Mouse (Mus musculus): ENCODE measurements around the gene Slc26a8. TPM values are rescaled to one million over a fixed set of nuclear protein-coding genes. Genes with fewer than 3 reads are reported as not detected.
A peak's percentile ranks its signal among the peaks of the same experiment; 100 is the strongest.

Slc26a8 gene
- polyA plus RNA-seq, 1 experiment from 2014 or later = 0.90 TPM

DNA sequence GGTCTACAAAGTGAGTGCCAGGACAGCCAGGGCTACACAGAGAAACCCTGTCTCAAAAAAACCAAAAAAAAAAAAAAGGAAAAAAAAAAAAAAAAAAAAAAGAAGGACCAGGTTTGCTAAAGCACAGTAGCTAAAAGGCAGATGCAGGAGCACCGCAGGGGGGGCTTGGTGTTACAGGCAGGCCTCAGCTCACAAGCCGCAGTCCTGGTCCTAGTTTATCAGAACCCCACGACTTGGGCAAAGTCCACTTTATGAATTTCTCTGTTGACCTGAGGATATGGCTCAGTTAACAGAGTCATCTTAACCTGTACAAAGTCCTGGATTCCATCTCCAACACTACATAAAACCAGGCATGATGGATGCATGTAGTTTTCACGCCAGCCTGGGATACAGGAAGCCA lies 74.7 kb downstream of the Slc26a8 start:
- Histone ChIP-seq H3K27ac (replicated peaks; ENCODE audit: low read depth, low read length) (no peak overlapping the region), H3K4me1 (ENCODE audit: control insufficient read depth, insufficient read depth, low read length) (no peaks in the 10 kb centered on the region), H3K9me3 (ENCODE audit: control insufficient read depth, low read length) (no peaks in the 10 kb centered on the region), H3K4me3 (ENCODE audit: low read depth, low read length) (no peak overlapping the region), H3K36me3 (ENCODE audit: control insufficient read depth, insufficient read depth, low read length) (peaks cover 31% of the 10 kb centered on the region), H3K27me3 (replicated peaks; ENCODE audit: control insufficient read depth, insufficient read depth, low read length) (no peaks in the 10 kb centered on the region), H3K4me2 (ENCODE audit: low read depth, low read length) (no peak overlapping the region), H3K9ac (ENCODE audit: low read depth, low read length) (no peak overlapping the region)
- DNase-seq (ENCODE audit: low spot score) (no peak), ATAC-seq (ENCODE audit: low read depth) (no peak)
- WGBS = 94% methylated on average over 4 of the region's 4 CpGs

DNA sequence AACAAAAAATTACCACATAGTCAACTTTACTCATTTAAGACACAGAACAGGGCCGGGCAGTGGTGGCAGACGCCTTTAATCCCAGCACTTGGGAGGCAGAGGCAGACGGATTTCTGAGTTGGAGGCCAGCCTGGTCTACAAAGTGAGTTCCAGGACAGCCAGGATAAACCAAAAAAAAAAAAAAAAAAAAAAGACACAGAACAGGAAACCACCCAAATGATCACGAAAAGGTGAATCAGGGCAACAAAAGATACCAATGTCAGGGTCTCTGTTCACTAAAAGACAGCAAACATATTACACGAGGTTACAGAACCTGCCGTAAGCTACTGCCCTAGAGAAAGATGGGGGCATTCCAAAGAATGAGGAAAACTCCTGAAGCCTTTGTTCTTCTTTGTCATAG lies 76.9 kb downstream of the Slc26a8 start:
- DNase-seq (ENCODE audit: low spot score) (no peak), ATAC-seq (ENCODE audit: low read depth) (no peak)
- WGBS = 83% methylated on average over 6 of the region's 6 CpGs
- H3K4me1 ChIP-seq (ENCODE audit: control insufficient read depth, insufficient read depth, low read length) = no peaks in the 10 kb centered on the region
- H3K27ac ChIP-seq (replicated peaks; ENCODE audit: low read depth, low read length) = no peak overlapping the region
- no peak overlapping the region for H3K4me2 ChIP-seq (ENCODE audit: low read depth, low read length)
- peaks cover 21% of the 10 kb centered on the region for H3K36me3 ChIP-seq (ENCODE audit: control insufficient read depth, insufficient read depth, low read length)
- H3K9ac ChIP-seq (ENCODE audit: low read depth, low read length) = no peak overlapping the region
- H3K27me3 ChIP-seq (replicated peaks; ENCODE audit: control insufficient read depth, insufficient read depth, low read length) = no peaks in the 10 kb centered on the region
- H3K9me3 ChIP-seq (ENCODE audit: control insufficient read depth, low read length) = no peaks in the 10 kb centered on the region
- no peak overlapping the region for H3K4me3 ChIP-seq (ENCODE audit: low read depth, low read length)

DNA sequence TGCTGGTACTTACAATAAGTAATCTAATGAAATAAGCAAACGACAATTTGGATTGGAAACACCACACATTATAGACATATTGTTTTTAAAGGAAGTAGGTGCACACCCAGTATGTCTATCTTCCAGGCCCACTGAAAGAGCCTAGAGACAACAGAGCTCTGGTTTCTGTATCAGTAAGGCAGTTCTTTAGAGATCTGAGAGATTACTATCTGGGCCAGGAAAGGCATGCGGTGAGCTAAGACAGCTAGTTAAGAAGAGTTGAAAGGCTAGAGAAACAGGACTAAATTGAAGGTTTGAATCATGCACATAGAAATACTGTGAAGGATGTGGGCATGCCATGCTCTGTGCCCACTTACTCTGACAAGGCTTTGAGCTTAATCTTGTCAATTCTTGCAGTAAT lies 77.4 kb downstream of the Slc26a8 start:
- Histone ChIP-seq H3K27ac (replicated peaks; ENCODE audit: low read depth, low read length) (no peak overlapping the region), H3K27me3 (replicated peaks; ENCODE audit: control insufficient read depth, insufficient read depth, low read length) (no peaks in the 10 kb centered on the region), H3K9ac (ENCODE audit: low read depth, low read length) (no peak overlapping the region), H3K36me3 (ENCODE audit: control insufficient read depth, insufficient read depth, low read length) (peaks cover 26% of the 10 kb centered on the region), H3K4me2 (ENCODE audit: low read depth, low read length) (no peak overlapping the region), H3K9me3 (ENCODE audit: control insufficient read depth, low read length) (no peaks in the 10 kb centered on the region), H3K4me3 (ENCODE audit: low read depth, low read length) (no peak overlapping the region), H3K4me1 (ENCODE audit: control insufficient read depth, insufficient read depth, low read length) (no peaks in the 10 kb centered on the region)
- ATAC-seq (ENCODE audit: low read depth) (no peak), DNase-seq (ENCODE audit: low spot score) (no peak)
- 87% methylated on average over 2 of the region's 2 CpGs for WGBS

DNA sequence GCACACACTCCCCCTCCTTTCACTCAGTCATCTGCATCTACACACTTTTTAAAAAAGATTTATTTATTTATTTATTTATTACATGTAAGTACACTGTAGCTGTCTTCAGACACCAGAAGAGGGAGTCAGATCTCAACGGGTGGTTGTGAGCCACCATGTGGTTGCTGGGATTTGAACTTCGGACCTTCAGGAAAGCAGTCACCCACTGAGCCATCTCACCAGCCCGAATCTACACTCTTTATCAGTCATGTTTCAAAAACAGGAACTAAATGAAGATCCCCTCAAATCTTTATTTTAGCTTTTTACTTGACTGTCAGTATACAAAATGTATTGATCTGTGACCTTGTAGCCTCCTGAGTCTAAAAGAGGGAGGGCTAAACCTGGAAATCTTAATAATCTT lies 80.5 kb downstream of the Slc26a8 start:
- DNase-seq (ENCODE audit: low spot score) (no peak), ATAC-seq (ENCODE audit: low read depth) (no peak)
- Histone ChIP-seq H3K9ac (ENCODE audit: low read depth, low read length) (no peak overlapping the region), H3K4me1 (ENCODE audit: control insufficient read depth, insufficient read depth, low read length) (no peaks in the 10 kb centered on the region), H3K4me3 (ENCODE audit: low read depth, low read length) (no peak overlapping the region), H3K9me3 (ENCODE audit: control insufficient read depth, low read length) (no peaks in the 10 kb centered on the region), H3K4me2 (ENCODE audit: low read depth, low read length) (no peak overlapping the region), H3K27me3 (replicated peaks; ENCODE audit: control insufficient read depth, insufficient read depth, low read length) (no peaks in the 10 kb centered on the region), H3K36me3 (ENCODE audit: control insufficient read depth, insufficient read depth, low read length) (peaks cover 39% of the 10 kb centered on the region), H3K27ac (replicated peaks; ENCODE audit: low read depth, low read length) (no peak overlapping the region)
- WGBS = 82% methylated on average over 3 of the region's 3 CpGs

DNA sequence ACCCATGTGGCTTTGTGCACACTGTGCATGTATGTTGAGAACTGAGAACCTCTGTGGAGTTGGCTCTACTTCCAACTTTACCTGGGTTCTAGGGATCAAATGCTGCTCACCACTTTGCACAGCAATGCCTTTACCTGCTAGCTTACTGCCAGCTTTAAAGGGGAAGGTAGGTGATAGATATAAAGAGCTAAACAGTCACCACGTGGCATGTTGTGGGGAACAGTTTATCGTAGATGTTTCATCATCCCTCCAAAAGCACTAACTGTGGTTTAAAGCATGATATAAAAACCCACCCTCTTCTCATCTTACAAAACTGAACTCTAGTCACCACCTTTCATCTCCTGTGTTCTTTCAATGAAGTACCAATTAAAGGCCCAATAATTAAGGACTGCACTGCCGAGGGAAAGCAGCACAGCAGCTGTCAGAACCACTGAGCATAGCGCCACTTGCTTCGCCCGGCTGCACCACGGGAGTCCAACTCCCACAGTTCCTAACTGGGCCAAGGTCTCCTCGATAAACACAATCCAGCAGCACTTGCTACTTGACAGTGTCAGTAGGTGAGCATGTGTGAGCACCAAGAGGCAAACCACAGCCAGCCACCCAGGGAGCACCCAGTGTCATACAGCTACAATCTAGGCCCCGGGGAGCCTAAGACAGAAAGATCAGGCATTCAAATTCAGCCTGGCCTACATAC lies 88.3 kb downstream of the Slc26a8 start:
- DNase-seq (ENCODE audit: low spot score) = no peak
- Histone ChIP-seq H3K27ac (replicated peaks; ENCODE audit: low read depth, low read length) (no peak overlapping the region), H3K9me3 (ENCODE audit: control insufficient read depth, low read length) (no peaks in the 10 kb centered on the region), H3K9ac (ENCODE audit: low read depth, low read length) (no peak overlapping the region), H3K4me1 (ENCODE audit: control insufficient read depth, insufficient read depth, low read length) (no peaks in the 10 kb centered on the region), H3K36me3 (ENCODE audit: control insufficient read depth, insufficient read depth, low read length) (peaks cover 96% of the 10 kb centered on the region), H3K4me3 (ENCODE audit: low read depth, low read length) (no peak overlapping the region), H3K27me3 (replicated peaks; ENCODE audit: control insufficient read depth, insufficient read depth, low read length) (no peaks in the 10 kb centered on the region), H3K4me2 (ENCODE audit: low read depth, low read length) (no peak overlapping the region)
- WGBS = 86% methylated on average over 9 of the region's 9 CpGs
- no peak for ATAC-seq (ENCODE audit: low read depth)

DNA sequence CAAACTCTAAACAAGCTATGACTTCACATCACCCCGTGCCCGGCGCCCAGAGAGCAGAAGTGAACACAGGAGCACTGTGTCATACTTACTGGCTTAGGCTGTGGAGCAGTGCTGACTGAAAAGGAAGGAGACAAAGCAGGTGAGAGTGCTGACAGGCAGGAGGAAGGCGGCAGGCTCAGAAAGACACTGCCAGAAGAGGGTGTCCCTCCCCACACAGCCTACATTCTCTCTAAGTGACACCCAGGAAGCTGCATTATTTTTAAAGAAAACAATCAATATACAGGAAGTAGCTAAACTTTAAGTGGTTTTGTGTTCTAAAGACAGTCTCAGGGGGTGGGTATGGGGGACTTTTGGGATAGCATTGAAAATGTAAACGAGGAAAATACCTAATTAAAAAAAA lies 89.3 kb downstream of the Slc26a8 start:
- Histone ChIP-seq H3K9ac (ENCODE audit: low read depth, low read length) (no peak overlapping the region), H3K27me3 (replicated peaks; ENCODE audit: control insufficient read depth, insufficient read depth, low read length) (no peaks in the 10 kb centered on the region), H3K36me3 (ENCODE audit: control insufficient read depth, insufficient read depth, low read length) (peaks cover 95% of the 10 kb centered on the region), H3K4me2 (ENCODE audit: low read depth, low read length) (no peak overlapping the region), H3K9me3 (ENCODE audit: control insufficient read depth, low read length) (no peaks in the 10 kb centered on the region), H3K27ac (replicated peaks; ENCODE audit: low read depth, low read length) (no peak overlapping the region), H3K4me3 (ENCODE audit: low read depth, low read length) (no peak overlapping the region), H3K4me1 (ENCODE audit: control insufficient read depth, insufficient read depth, low read length) (no peaks in the 10 kb centered on the region)
- no peak for ATAC-seq (ENCODE audit: low read depth)
- no peak for DNase-seq (ENCODE audit: low spot score)
- 92% methylated on average over 5 of the region's 5 CpGs for WGBS

DNA sequence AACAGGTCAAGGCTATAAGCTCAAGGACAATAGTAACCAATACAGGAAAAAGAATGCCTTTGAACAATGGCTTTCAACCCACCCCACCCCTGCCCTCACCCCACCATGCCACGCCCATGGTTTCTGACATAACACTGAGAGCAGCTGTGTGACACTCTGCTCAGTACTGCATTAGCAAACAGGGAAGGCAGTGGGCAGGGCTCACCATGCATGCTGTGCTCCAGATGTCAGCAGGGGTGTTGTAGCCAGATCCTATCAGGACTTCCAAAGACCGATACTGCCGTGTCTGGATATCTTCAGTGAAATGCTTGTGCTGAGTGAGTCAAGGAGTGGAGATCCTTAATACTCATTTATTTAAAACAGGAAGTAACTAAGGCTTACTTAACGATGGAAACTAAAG lies 96.1 kb downstream of the Slc26a8 start:
- no peak for ATAC-seq (ENCODE audit: low read depth)

DNA sequence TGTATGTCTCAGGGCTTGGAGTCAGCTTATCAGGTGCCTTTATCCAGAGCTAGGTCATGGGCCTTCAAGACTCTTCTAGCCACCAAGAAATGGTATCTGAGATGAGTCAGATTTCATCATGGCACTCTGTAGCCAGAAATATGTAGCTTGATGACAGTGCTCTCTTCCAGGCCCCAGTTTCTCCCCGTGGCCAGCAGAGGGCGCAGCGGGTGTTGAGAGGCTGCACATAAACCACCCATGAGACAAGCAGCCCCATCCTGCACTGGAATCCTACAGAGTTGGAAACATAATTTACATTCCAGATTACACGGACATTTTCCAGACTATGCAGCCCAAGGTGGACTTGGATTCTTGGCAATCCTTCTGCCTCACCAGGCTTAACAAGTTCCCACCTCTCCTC lies 97.0 kb downstream of the Slc26a8 start:
- Histone ChIP-seq H3K4me3 (ENCODE audit: low read depth, low read length) (no peak overlapping the region), H3K9ac (ENCODE audit: low read depth, low read length) (no peak overlapping the region), H3K27ac (replicated peaks; ENCODE audit: low read depth, low read length) (no peak overlapping the region), H3K36me3 (ENCODE audit: control insufficient read depth, insufficient read depth, low read length) (peaks cover 88% of the 10 kb centered on the region), H3K4me1 (ENCODE audit: control insufficient read depth, insufficient read depth, low read length) (no peaks in the 10 kb centered on the region), H3K27me3 (replicated peaks; ENCODE audit: control insufficient read depth, insufficient read depth, low read length) (no peaks in the 10 kb centered on the region), H3K9me3 (ENCODE audit: control insufficient read depth, low read length) (no peaks in the 10 kb centered on the region), H3K4me2 (ENCODE audit: low read depth, low read length) (no peak overlapping the region)
- ATAC-seq (ENCODE audit: low read depth) (peak; percentile 67; the same call in 1 of the 2 replicates), DNase-seq (ENCODE audit: low spot score) (peak; percentile 72)
- 20% methylated on average over 4 of the region's 4 CpGs for WGBS

More for the DNA sequence above, 96.1 kb downstream of the Slc26a8 start:
- peaks cover 87% of the 10 kb centered on the region for H3K36me3 ChIP-seq (ENCODE audit: control insufficient read depth, insufficient read depth, low read length)
- no peaks in the 10 kb centered on the region for H3K4me1 ChIP-seq (ENCODE audit: control insufficient read depth, insufficient read depth, low read length)
- no peak overlapping the region for H3K4me3 ChIP-seq (ENCODE audit: low read depth, low read length)
- no peak for DNase-seq (ENCODE audit: low spot score)
- no peaks in the 10 kb centered on the region for H3K9me3 ChIP-seq (ENCODE audit: control insufficient read depth, low read length)
- H3K9ac ChIP-seq (ENCODE audit: low read depth, low read length) = no peak overlapping the region
- no peak overlapping the region for H3K27ac ChIP-seq (replicated peaks; ENCODE audit: low read depth, low read length)
- 74% methylated on average over 4 of the region's 4 CpGs for WGBS
- no peaks in the 10 kb centered on the region for H3K27me3 ChIP-seq (replicated peaks; ENCODE audit: control insufficient read depth, insufficient read depth, low read length)
- H3K4me2 ChIP-seq (ENCODE audit: low read depth, low read length) = no peak overlapping the region

DNA sequence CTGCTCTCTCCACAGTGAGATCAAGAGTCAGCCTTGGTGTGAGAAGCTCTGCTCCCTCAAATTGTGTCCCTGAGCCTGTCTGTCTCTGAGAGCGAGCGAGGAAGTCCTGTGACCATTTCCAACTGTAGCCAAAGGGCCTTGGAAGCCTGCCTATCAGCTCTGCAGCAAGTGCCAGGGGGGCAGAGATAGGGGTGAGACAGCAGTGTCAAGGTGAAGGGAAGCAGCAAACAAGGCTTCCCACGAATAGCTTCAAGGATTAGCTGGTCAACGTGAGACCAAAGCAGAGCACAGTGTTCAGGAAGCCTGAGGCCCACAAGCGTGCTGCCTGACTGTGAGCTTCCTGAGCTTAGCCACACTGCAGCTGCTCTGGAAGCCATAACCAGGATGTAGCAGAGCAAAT lies 98.6 kb downstream of the Slc26a8 start:
- ATAC-seq (ENCODE audit: low read depth) = no peak

More for the DNA sequence above, 98.6 kb downstream of the Slc26a8 start:
- H3K9me3 ChIP-seq (ENCODE audit: control insufficient read depth, low read length) = no peaks in the 10 kb centered on the region
- no peak overlapping the region for H3K4me3 ChIP-seq (ENCODE audit: low read depth, low read length)
- DNase-seq (ENCODE audit: low spot score) = no peak
- WGBS = 90% methylated on average over 5 of the region's 5 CpGs
- H3K27me3 ChIP-seq (replicated peaks; ENCODE audit: control insufficient read depth, insufficient read depth, low read length) = no peaks in the 10 kb centered on the region
- H3K27ac ChIP-seq (replicated peaks; ENCODE audit: low read depth, low read length) = no peak overlapping the region
- H3K4me2 ChIP-seq (ENCODE audit: low read depth, low read length) = no peak overlapping the region
- H3K4me1 ChIP-seq (ENCODE audit: control insufficient read depth, insufficient read depth, low read length) = no peaks in the 10 kb centered on the region
- no peak overlapping the region for H3K9ac ChIP-seq (ENCODE audit: low read depth, low read length)
- H3K36me3 ChIP-seq (ENCODE audit: control insufficient read depth, insufficient read depth, low read length) = peaks cover 85% of the 10 kb centered on the region

All from embryonic facial prominence, embryonic 14.5 days (tissue).